Mouse (Mus musculus) midbrain, embryonic 15.5 days (tissue): ENCODE measurements around the gene Uba7. TPM values are rescaled to one million over a fixed set of nuclear protein-coding genes. Genes with fewer than 3 reads are reported as not detected.

Experiments used
- ATAC-seq: fragments of 200-750 bp; cut with Nextera tagmentation; replicated peaks from 2 replicates; pipeline ENCODE4 v1.8.0; 2017; ENCODE audit warnings: moderate TSS enrichment
- H3K27ac ChIP-seq: fragments of 300-500 bp; sonication (generic); 2 replicates; pipeline ENCODE4 v1.5.1; 2015; ENCODE audit warnings: mild to moderate bottlenecking, inconsistent platforms
- H3K27me3 ChIP-seq: fragments of 300-500 bp; sonication (generic); replicated peaks from 2 replicates; pipeline ENCODE4 v1.6.1; 2015; ENCODE audit warnings: inconsistent platforms
- H3K36me3 ChIP-seq: fragments of 300-500 bp; sonication (generic); replicated peaks from 2 replicates; pipeline ENCODE4 v1.6.1; 2015; ENCODE audit warnings: inconsistent platforms
- H3K4me1 ChIP-seq: fragments of 300-500 bp; sonication (generic); 2 replicates; pipeline ENCODE4 v1.6.1; 2015; ENCODE audit warnings: inconsistent platforms
- H3K4me2 ChIP-seq: fragments of 300-500 bp; sonication (generic); 2 replicates; pipeline ENCODE4 v1.6.1; 2015; ENCODE audit warnings: inconsistent platforms, mild to moderate bottlenecking, moderate library complexity
- H3K4me3 ChIP-seq: fragments of 300-500 bp; sonication (generic); 2 replicates; pipeline ENCODE4 v1.5.1; 2015; ENCODE audit warnings: mild to moderate bottlenecking, inconsistent platforms
- H3K9ac ChIP-seq: fragments of 300-500 bp; sonication (generic); 2 replicates; pipeline ENCODE4 v1.6.1; 2015; ENCODE audit warnings: mild to moderate bottlenecking, inconsistent platforms
- H3K9me3 ChIP-seq: fragments of 300-500 bp; sonication (generic); 2 replicates; pipeline ENCODE4 v1.6.1; 2016; ENCODE audit warnings: inconsistent platforms
- WGBS: fragments of 180-500 bp; shearing (Covaris S2); methylation state at CpG from one replicate; pipeline ENCODE4 v1.1.7; 2015; ENCODE audit warnings: mixed read lengths; 5-methylcytosine and 5-hydroxymethylcytosine counted together
- polyA plus RNA-seq: library from polyadenylated mRNA; unstranded; fragments of >200 nt; fragmentation: Nextera tagmentation; extraction: Ambion mirVana; gene quantifications from 2 replicates; pipeline ENCODE4 v1.2.1, GENCODE M21; 2015

The Uba7 gene
- polyA plus RNA-seq, result 5.9 and 6.7 TPM in 2 replicates

DNA sequence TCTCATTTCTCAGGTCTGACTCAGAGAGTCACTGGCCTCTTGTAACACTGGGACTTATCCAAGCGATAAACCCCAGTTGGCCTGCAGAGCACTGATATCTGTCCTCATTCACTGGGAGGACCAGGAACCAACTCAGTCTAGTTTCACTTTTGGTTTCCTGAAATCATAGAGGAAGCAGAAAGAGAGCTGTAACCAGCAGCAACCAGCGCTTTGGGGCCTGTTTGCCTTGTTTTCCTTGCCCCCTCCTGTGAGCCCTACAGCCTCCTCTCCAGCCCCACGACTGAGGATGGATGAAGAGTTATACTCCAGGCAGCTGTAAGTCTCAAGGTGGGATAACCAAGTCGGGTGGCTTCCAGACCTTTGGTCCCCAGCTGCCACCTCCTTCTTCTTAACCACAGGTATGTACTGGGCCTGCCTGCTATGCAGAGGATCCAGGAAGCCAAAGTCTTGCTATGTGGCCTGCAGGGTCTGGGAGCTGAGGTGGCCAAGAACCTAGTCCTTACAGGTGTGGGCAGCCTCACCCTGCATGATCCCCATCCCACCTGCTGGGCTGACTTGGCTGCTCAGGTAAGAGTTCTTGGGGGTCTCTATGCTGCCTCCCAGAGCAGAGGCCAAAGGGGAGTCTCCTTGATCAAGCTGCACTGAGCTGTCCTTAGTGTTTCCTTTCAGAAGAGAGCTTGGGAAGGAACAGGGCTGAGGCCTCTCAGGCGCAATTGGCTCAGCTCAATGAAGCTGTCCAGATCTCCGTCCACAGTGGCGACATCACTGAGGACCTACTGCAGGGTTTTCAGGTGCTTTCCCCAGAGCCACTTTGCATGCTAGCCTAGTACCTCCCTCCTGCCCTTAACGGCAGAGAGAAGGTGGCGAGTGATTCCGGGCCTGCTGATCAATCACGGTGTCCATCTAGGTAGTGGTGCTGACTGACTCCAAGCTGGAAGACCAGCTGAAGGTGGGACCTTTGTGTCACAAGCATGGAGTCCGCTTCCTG is at the start of gene Uba7:
Gene Uba7 (plus strand): TSS at position 107 of the 988 bp plus-strand sequence.
- H3K27ac ChIP-seq, result no peak within 1 kb of the TSS
- H3K27me3 ChIP-seq, result no peaks in the 10 kb centered on the region
- 73% methylated on average over 12 of the region's 12 CpGs for WGBS
- no peaks in the 10 kb centered on the region for H3K36me3 ChIP-seq
- H3K9me3 ChIP-seq, result no peaks in the 10 kb centered on the region
- no peaks in the 10 kb centered on the region for H3K4me1 ChIP-seq
- no peak within 1 kb of the TSS for H3K9ac ChIP-seq
- no peak for ATAC-seq
- no peak within 1 kb of the TSS for H3K4me2 ChIP-seq
- H3K4me3 ChIP-seq, result no peak within 1 kb of the TSS

DNA sequence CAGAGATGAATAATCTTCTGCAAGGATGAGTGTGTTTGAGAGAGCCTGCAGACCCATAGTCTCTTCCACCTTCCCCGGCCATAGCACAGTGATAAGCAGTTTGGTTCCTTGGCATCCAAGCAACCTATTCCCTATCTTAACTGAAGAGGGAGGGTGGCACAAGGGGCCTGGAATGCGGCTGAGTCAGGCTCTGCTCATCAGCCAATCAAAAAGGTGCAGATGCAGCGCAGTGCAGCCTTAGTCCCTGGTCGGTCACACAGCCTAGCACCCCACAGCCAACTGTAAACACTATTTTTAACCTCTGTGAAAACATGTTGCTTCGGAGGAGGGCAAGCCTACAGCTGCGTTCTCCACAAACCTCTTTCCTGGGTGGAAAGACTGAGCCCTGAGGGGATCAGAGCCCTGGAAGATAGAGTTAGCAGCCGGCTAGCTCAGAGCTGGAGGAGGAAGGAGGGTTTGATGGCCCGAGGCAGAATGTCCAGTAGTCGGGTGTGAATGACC is 48.3 kb upstream of the Uba7 start:
- Histone ChIP-seq H3K4me1 (peaks cover 18% of the 10 kb centered on the region), H3K27me3 (no peaks in the 10 kb centered on the region), H3K4me2 (no peak overlapping the region), H3K9me3 (no peaks in the 10 kb centered on the region), H3K36me3 (no peaks in the 10 kb centered on the region), H3K4me3 (no peak overlapping the region), H3K9ac (no peak overlapping the region), H3K27ac (no peak overlapping the region)
- WGBS, result 57% methylated on average over 9 of the region's 9 CpGs
- no peak for ATAC-seq

DNA sequence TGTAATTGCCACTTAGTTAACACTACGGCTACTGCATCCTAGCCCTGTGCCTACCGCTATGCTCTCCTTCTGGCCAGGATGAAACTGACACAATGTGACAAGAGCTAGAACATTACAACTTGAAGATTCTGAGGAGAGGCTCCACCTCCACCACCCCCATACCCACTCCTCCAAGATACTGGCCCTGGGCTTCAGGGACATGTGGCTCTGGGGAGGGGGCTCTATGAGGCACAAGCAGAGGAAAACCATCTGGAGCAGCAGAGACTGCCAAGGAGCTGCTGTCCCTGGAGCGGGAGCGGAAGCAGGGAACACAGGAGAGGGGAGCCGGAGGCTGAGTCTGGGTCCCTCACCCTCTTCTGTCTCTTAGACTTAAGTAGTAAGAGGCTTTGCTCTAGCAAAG is 47.6 kb upstream of the Uba7 start:
- Histone ChIP-seq H3K4me3 (no peak overlapping the region), H3K9me3 (no peaks in the 10 kb centered on the region), H3K9ac (no peak overlapping the region), H3K27me3 (no peaks in the 10 kb centered on the region), H3K36me3 (no peaks in the 10 kb centered on the region), H3K4me1 (peaks cover 18% of the 10 kb centered on the region), H3K27ac (no peak overlapping the region), H3K4me2 (no peak overlapping the region)
- 88% methylated on average over 5 of the region's 5 CpGs for WGBS
- ATAC-seq, result no peak

DNA sequence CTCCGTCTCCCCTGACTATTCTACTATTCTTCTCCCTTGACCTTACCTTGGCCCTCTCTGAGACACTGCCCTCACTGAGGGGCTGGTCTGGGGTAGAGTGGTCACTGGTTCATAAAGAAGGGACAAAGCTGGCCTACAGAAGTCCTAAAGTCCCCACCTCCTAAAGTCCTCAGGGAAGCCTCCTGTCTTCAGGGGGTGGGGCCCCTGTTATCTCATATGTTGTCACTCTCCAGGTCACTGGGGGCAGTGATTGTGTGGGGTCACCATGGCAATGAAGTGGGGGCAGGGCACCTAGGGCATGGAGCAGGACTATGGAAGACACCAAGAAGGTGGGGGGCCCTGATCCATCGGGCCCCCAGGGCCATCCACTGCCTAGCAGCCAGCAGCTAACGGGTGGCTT is 47.1 kb upstream of the Uba7 start, which contains the start of gene Actl11:
Gene Actl11 (plus strand): TSS at position 301 of the 400 bp plus-strand sequence.
- Histone ChIP-seq H3K4me1 (peaks cover 18% of the 10 kb centered on the region), H3K27ac (no peak within 1 kb of the TSS), H3K4me2 (no peak within 1 kb of the TSS), H3K9ac (no peak within 1 kb of the TSS), H3K9me3 (no peaks in the 10 kb centered on the region), H3K4me3 (no peak within 1 kb of the TSS), H3K36me3 (no peaks in the 10 kb centered on the region), H3K27me3 (no peaks in the 10 kb centered on the region)
- 81% methylated on average over 3 of the region's 3 CpGs for WGBS
- ATAC-seq, result no peak

DNA sequence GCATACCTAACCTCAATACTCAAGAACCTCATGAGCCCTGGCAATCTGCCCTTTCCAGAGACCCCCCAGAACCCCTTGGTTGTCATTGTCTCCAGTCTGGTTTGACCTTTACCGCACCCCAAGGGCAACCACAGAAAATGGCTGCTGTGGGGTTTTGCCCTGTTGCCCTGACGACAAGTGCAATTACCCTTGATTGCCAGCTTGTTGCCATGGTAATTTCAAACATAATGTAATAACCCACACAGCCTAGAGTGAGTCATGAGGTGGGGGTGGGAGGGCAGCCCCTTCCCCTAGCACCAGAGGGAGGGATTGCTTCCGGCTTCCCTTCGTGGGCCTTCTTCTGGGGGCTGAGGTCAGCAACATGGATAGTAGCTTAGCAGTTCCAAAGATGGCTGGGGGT is 43.1 kb upstream of the Uba7 start:
- no peaks in the 10 kb centered on the region for H3K36me3 ChIP-seq
- H3K9ac ChIP-seq, result no peak overlapping the region
- no peak overlapping the region for H3K27ac ChIP-seq
- no peak overlapping the region for H3K4me2 ChIP-seq
- no peak for ATAC-seq
- peaks cover 9% of the 10 kb centered on the region; the same call in 1 of the 2 replicates for H3K27me3 ChIP-seq
- WGBS, result 74% methylated on average over 4 of the region's 4 CpGs
- H3K4me3 ChIP-seq, result no peak overlapping the region
- H3K4me1 ChIP-seq, result peaks cover 17% of the 10 kb centered on the region
- no peaks in the 10 kb centered on the region for H3K9me3 ChIP-seq

DNA sequence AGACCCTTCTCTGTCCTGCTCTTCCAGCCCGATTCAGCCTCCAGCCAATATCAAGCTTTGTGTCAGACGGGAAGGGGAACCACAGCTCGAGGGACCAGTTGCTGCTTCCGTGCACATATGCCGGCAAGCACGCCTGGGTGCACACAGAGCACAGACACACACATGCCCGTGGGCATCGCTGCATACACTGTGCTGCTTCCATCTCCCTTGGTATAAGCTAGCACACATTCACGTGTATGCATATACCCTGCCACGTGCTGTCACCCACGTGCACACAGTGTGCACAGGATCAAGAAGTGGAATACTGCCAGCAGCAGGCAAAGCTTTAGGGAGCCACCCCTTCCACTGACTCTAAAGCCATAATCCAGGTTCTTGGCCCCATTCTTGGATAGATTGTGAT is 41.2 kb upstream of the Uba7 start:
- Histone ChIP-seq H3K4me2 (no peak overlapping the region), H3K4me1 (peaks cover 21% of the 10 kb centered on the region), H3K36me3 (no peaks in the 10 kb centered on the region), H3K9me3 (no peaks in the 10 kb centered on the region), H3K4me3 (no peak overlapping the region), H3K27ac (no peak overlapping the region), H3K9ac (no peak overlapping the region), H3K27me3 (peaks cover 9% of the 10 kb centered on the region; the same call in 1 of the 2 replicates)
- no peak for ATAC-seq
- 85% methylated on average over 11 of the region's 11 CpGs for whole genome bisulfite sequencing

DNA sequence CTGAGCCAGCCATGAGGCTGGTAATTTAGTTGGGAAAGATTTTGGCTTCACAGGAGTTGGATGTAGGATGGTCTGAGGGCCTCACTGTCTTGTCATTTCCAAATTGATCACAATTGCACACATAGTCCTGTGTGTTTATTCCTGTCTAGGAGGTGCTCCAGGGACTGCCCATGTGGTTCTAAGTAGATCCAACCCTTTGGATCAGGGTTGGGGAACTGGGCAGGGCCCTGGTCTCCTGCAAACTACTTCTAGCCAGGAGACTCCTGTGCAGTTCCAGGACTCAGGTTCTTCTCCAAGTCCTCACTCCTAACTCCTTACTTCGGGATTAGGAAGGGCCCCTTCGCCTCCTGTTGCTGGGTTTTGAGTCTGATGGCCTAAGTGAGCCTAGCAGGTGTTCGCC is 39.9 kb upstream of the Uba7 start, which contains the start of gene Camkv:
Gene Camkv (plus strand): TSS at position 301 of the 400 bp plus-strand sequence.
- H3K36me3 ChIP-seq, result no peaks in the 10 kb centered on the region
- H3K9me3 ChIP-seq, result no peaks in the 10 kb centered on the region
- H3K4me3 ChIP-seq, result peak within 1 kb of the TSS; percentile 52
- peak within 1 kb of the TSS; percentile 79 for H3K4me2 ChIP-seq
- peaks cover 21% of the 10 kb centered on the region for H3K4me1 ChIP-seq
- H3K27me3 ChIP-seq, result peaks cover 9% of the 10 kb centered on the region; the same call in 1 of the 2 replicates
- ATAC-seq, result no peak
- WGBS, result 13% methylated on average over 3 of the region's 3 CpGs
- H3K27ac ChIP-seq, result no peak within 1 kb of the TSS
- peak within 1 kb of the TSS; percentile 58 for H3K9ac ChIP-seq

DNA sequence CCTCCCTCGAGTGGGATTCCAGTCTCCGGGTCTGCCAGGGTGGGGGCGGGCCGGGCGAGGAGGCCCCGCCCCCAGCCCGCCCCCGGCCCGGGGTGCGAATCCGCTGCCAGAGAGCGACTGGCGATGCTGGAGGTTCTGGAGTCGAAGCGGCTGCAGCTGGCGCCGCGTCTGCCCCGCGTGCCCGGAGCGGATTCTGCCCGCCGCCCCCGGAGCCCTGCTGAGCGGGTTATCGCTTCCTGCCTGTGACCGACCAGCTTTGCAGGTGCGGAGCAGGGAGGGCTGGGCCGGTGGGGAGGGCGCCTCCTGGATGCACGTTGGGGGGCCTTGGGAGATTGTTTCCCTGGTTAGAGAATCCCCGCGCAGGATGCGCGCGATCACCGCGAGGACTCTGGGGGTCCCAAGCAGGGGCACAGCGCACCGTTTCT is 39.5 kb upstream of the Uba7 start:
- H3K9me3 ChIP-seq, result no peaks in the 10 kb centered on the region
- ATAC-seq, result peak; percentile 46; the same call in 1 of the 2 replicates
- peaks cover 9% of the 10 kb centered on the region; the same call in 1 of the 2 replicates for H3K27me3 ChIP-seq
- H3K4me2 ChIP-seq, result peak overlapping the region; percentile 79
- peaks cover 21% of the 10 kb centered on the region for H3K4me1 ChIP-seq
- WGBS, result under 1% methylated on average over 41 of the region's 41 CpGs
- no peaks in the 10 kb centered on the region for H3K36me3 ChIP-seq
- H3K9ac ChIP-seq, result peak overlapping the region; percentile 58
- no peak overlapping the region for H3K27ac ChIP-seq
- H3K4me3 ChIP-seq, result peak overlapping the region; percentile 52

DNA sequence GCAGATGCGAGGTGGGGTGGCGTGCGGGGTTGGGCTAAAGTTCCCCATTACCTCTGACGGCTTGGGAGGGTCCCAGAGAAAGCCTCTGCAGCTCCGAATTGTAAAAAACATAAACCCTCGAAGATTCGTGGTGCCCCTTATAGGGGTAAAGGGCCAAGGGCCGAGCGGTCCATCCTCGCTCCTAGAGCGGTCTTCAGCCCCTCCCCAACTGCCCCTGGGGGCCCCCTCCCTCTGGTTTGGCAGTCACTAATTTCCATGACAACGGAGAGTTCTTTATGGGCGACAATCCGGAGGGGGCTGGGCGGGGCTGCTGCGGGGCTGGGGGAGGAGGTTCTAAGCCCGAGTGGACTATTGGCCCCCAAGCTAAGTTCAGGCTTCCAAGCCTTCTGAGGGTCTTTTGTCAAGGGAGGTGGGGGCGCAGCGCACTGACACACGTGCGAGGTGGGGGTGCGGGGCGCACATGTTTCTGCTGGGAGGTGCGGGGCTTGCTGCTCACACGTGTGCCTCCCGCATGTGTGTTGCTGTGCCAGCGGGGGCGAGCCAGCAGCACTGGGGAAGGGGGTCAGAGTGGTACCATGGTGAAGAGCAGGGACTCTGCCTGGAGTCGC is 39.0 kb upstream of the Uba7 start:
- Histone ChIP-seq H3K4me3 (peak overlapping the region; percentile 52), H3K4me2 (peak overlapping the region; percentile 79), H3K36me3 (no peaks in the 10 kb centered on the region), H3K9me3 (no peaks in the 10 kb centered on the region), H3K4me1 (peaks cover 21% of the 10 kb centered on the region), H3K9ac (peak overlapping the region; percentile 58), H3K27me3 (peaks cover 9% of the 10 kb centered on the region; the same call in 1 of the 2 replicates), H3K27ac (no peak overlapping the region)
- ATAC-seq, result peak; percentile 71
- under 1% methylated on average over 29 of the region's 29 CpGs for WGBS

DNA sequence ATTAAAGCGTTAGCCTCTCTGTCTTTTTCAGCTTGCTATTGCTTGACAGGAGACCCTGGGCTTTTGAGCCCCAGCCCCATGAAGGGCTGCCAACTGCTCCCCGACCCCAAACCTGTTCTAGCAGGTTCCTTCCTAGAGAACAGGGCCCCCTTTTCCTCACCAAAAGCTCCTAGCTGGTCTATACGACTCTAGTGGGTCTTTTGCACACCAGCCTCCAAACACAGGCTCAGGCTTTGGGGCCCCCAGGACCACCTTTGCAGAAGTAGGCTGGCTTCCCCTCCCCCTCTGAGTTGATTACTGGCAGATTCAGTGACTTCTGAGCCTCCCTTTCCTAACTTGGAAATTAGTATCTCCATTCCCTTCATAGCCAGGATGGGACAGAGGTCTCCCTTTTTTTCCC is 38.5 kb upstream of the Uba7 start:
- WGBS, result 8% methylated on average over 3 of the region's 3 CpGs
- no peak for ATAC-seq
- no peak overlapping the region for H3K27ac ChIP-seq

DNA sequence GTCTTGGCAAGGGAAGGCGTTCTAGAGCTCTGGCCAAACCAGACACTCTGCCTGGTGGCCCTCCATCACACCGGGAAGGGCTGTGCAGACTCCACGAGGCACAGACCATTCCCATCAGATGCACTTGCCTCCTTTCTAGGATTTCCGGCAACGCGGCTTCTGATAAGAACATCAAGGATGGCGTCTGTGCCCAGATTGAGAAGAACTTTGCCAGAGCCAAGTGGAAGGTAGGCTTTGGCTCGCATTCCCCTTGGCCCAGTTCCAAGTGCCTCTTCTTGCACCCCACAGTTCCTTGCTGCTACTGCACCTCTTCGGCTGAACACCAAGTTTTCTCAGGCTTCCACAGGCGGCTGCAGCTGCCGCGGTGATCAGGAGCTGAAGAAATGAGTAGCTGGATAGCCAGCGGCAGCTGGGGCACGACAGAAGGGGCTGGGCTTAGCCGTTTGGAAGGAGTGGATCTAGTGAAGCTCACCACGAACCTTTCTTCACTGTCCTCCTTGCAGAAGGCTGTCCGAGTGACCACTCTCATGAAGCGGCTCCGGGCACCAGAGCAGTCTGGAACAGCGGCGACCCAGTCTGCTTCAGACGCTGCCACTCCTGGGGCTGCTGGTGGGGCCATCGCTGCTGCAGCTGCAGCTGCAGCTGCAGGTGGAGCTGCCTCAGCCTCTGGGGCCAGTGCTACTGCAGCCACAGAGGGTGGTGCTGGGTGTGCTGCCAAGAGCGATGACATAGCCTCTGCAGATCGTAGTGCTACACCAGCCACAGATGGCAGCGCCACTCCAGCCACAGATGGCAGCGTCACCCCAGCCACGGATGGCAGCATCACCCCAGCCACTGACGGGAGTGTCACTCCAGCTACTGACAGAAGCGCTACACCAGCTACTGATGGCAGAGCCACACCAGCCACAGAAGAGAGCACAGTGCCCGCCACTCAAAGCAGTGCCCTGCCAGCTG is 27.8 kb upstream of the Uba7 start:
- H3K4me3 ChIP-seq, result no peak overlapping the region
- no peaks in the 10 kb centered on the region for H3K9me3 ChIP-seq
- H3K27me3 ChIP-seq, result no peaks in the 10 kb centered on the region
- H3K27ac ChIP-seq, result no peak overlapping the region
- no peak overlapping the region for H3K4me2 ChIP-seq
- no peaks in the 10 kb centered on the region for H3K36me3 ChIP-seq
- ATAC-seq, result no peak
- H3K9ac ChIP-seq, result no peak overlapping the region
- WGBS, result 90% methylated on average over 31 of the region's 31 CpGs
- peaks cover 15% of the 10 kb centered on the region for H3K4me1 ChIP-seq

More for the DNA sequence above, 38.5 kb upstream of the Uba7 start:
- Histone ChIP-seq H3K36me3 (no peaks in the 10 kb centered on the region), H3K4me3 (peak overlapping the region; percentile 52), H3K4me1 (peaks cover 21% of the 10 kb centered on the region), H3K27me3 (peaks cover 9% of the 10 kb centered on the region; the same call in 1 of the 2 replicates), H3K4me2 (peak overlapping the region; percentile 79), H3K9me3 (no peaks in the 10 kb centered on the region), H3K9ac (peak overlapping the region; percentile 58)
